Mouse (Mus musculus): ENCODE data around the gene Psma1.

The Psma1 gene

GRCm38 (mm10) chr7:114276005-114276752, at the start of gene Psma1:
Psma1 (minus strand) TSS chr7:114276118.
- DNase-seq (ENCODE audit: low spot score): peak; percentile 93

- DNase-seq (ENCODE audit: low spot score): no peak
Measured at GRCm38 (mm10) chr7:114323527-114323926, 47.6 kb upstream of the Psma1 start.

DNA sequence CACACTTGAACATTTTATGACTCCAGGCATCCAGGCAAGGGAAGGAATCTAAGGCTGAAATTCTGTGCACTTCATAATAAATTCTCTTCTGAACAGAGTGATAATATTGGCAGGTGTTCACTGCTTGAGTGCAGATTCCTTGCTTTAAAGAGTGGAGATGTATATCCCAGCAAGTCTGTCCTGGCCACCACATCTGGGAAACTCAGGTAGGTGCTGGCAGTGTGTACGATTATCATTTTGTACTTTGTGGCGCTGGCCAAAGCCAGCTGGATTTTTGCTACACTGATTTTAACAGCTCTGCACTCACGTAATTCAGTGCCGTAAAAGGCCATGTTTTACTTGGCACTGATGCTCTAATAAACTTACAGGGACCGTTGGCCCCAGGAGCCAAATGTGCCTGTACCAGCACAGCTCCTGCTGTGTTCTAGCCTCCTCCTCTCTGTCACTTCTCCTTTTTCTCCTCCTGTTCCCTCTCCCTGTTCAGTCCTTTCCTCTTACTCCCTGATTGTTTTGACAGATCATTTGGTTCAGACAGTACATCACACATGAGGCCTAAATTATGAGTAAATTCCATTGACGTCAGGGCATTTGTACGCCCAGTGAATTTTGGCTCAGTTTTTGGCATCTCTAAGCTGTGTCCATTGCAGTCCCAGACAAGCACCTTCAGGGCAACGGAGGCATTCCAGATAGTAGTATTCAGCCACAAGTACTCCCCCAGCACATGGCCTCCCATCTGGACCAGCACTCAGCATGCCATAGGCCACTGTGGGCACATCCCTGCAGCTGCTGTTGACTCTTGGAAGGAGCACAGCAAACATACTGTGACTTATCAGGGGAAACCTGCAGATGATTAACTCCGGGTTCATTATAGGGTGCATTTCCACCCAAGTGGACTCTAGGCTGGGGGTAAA, 46.9 kb upstream of the Psma1 start:
- DNase-seq (ENCODE audit: low spot score): peak; percentile 12

- DNase-seq (ENCODE audit: low spot score): no peak
Measured at GRCm38 (mm10) chr7:114321694-114322372, 45.9 kb upstream of the Psma1 start.

- DNase-seq (ENCODE audit: low spot score): no peak
Measured at GRCm38 (mm10) chr7:114317896-114318295, 42.0 kb upstream of the Psma1 start.

GRCm38 (mm10) chr7:114317389-114317792, 41.5 kb upstream of the Psma1 start:
- peak; percentile 15 for DNase-seq (ENCODE audit: low spot score)

DNA sequence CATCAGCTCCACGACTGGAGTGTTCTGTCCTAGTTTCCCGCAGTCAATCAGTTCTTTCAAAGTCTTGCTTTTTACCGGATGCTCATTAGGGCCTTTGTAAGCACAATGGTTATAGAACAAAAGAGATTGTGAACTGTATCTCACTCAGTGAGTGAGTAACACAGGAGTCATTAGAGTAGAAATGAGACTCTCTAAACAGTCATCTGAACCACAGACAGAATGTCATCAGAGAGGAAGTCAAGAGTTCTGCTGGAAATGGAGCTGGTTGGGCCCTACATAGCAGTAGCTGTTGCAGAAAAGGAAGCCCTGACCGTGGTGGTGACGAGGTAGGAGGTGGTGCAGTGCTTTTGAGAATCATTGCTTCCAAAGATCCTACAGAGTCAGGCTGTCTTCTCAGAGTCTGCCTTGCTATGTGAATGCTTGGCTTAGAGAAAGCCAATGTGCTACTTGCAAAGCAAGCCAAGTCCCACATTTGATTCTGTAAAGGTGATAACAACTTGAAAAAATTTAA, 40.5 kb upstream of the Psma1 start:
- DNase-seq (ENCODE audit: low spot score): no peak

DNA sequence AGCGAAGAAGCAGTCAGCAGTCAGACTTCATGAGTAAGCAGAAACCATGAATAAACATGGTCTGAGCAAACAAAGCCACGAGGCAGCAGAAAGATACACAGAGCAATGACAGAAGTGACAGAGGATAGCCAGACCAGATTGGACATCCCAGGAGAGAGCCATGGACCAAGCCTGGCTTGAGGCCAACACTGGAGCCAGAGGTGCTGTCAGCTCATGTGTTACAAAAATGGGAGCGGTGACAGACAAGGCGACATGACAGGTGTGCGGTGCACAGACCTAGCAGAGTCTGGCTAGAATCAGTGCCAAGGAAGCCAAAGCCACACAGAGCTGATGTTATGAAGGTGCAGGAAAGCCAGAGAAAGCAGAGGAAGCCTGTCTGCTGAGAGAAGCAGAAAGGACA, 35.3 kb upstream of the Psma1 start:
- peak; percentile 32 for DNase-seq (ENCODE audit: low spot score)

GRCm38 (mm10) chr7:114309020-114309419, 33.1 kb upstream of the Psma1 start:
- DNase-seq (ENCODE audit: low spot score): no peak

DNA sequence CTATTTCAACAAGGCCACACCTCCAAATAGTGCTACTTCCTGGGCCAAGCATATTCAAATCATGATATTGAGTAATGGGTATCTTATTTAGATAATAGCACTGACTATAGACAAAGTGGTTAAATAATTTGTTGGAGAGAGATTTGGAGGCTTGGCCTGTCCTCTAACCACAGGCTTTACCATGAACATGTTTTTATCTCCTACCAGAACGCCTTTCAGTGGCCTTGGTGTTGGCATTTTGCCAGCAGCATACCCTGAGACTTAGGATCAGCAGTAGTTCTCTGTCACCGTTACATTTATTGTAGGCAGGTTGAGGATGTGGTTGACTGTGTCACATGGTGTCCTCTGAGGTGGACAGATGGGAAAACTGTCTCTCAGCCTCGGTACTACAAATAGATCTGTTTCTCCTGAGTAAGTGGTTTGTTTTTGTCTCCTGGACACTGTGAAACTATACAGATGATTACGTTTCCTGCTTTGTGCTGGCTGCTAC, 25.4 kb upstream of the Psma1 start:
- no peak for DNase-seq (ENCODE audit: low spot score)

DNA sequence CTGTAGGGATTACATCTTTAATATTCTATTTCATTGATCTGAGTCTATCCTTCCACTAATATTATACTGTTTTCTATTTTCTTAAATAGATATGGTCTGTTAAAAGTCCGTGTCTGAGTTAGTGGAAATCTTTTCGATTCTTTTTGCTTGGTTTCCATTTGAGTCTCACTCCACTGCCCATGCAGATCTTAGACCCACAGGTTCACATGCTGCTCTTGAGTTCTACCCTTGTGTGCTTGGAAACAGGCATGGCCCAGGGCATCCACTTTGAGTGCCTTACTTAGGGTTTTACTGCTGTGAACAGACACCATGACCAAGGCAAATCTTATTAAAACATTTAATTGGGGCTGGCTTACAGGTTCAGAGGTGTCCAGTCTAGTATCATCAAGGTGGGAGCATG, 24.9 kb upstream of the Psma1 start:
- no peak for DNase-seq (ENCODE audit: low spot score)

DNA sequence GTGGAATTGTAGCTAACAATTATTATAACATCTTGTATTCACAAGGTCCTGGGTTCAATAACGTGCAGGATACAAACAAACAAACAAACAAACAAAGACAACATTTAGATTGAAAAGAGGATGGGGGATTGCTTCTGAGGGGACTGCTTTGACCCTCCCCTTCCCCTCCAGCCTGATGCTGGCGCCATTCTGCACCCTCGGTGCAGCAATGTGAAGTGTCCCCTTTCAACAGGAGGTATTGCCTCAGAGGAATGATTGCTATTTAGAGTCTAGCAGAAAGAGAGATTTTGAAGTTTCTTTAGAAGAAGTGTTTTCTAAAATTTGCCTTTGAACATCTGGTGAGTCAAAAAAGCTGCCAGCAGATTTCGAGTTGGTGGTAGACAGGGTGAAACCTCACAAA, 23.3 kb upstream of the Psma1 start:
- no peak for DNase-seq (ENCODE audit: low spot score)

GRCm38 (mm10) chr7:114294698-114295097, 18.8 kb upstream of the Psma1 start:
- no peak for DNase-seq (ENCODE audit: low spot score)

DNA sequence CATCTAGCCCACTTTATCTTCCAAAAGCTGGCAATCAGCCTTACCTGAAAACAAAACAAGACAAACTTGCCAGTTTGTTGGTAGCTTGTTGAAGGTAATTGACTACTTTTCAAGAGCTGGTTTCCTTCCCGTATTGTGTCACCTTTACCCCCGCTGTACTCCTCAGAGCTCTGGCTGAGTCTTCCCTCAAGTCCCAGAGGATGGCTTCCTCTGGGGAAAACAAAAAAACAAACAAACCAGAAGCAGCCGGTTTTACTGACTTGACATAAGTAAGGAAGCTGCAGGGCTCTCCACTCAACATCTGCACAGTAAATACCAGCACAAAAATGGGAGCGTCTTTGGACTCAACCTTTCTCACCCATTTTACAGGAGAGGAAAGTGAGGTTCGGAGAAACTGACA, 18.0 kb upstream of the Psma1 start:
- DNase-seq (ENCODE audit: low spot score): no peak

DNA sequence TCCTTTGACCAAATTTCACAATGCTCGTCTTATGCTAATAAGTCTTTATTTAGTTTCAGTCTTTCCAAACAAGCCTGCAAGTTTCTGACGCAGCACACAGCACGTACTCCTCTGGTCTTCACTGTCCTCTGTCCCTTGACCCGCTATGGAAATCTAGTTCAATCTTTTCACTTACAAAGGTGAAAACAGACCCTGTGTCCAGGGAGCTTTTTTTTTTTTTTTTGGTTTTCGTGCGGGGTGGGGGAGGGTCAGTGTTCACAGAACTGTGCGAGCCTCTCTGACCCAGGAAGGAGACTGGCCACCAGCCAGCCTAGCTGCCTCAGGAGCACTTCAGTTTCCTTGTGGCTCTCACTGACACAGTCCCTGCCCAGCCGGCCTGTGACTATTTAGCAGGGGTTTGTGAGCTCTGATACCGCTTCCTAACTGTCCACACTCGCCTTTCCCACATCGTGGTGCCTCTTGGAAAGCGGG, 16.6 kb upstream of the Psma1 start:
- DNase-seq (ENCODE audit: low spot score): peak; percentile 65

DNA sequence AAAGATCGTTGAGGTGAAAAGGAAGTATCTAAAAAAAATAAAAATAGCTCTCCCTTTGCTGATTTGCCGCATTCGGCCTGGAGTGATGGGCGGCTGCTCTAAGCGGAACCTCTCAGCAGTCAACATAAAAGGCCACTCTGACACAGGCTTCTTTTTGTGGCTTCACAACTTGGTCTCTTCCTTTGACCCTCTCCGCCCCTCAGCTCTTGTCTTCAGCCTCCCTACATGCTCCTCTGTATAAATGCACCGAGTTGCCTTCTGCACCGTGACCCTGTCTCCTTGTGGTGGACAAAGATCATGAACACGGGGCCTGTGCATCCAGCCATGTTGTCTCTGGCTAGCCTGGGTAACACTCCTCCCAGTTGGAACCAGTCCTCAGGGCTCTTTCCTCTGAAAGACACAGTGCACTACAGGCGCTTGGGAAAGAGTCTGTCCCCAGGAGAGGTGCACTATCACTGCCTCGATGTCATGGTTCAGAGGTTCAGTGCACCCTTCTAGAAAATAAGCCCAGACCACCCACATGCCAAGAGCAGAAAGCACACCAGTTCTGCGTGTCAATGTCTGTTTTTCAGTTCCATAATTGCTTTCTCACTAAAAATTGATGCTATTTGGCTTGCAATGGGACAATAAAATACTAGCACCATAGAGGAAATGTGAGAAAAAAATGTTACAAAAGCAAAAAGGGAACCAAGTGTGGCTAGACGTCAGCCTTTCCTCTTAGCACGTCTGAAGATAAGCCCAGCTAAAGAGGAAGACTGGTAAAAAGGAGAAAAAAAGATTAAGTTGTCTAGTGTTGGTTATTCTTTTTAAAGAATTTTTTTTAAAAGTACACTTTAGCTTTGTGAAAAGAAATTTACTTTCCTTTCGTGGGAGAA, 15.8 kb upstream of the Psma1 start:
- no peak for DNase-seq (ENCODE audit: low spot score)

DNA sequence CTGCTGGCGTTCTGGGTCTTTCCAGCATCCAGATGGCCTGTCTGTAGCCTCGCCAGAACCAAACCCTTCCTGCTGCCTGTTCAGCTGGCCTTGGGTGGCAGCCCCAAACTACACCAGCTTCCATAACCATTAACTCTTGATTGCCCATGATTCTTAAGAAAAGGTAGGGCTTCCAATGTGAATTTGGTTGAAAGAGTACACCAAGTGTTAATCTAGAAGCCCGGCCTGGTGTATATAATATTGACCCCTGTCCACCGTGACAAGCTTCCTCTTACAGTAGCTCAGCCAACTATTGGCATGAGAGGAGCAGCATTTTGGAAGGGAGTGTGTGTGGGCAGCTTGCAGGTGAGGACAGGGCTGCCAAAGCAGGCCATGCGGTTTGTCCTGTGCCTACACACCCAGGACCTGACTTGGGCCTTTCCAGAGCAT, 14.2 kb upstream of the Psma1 start:
- DNase-seq (ENCODE audit: low spot score): no peak

GRCm38 (mm10) chr7:114284296-114284910, 8.5 kb upstream of the Psma1 start:
- DNase-seq (ENCODE audit: low spot score): no peak

DNA sequence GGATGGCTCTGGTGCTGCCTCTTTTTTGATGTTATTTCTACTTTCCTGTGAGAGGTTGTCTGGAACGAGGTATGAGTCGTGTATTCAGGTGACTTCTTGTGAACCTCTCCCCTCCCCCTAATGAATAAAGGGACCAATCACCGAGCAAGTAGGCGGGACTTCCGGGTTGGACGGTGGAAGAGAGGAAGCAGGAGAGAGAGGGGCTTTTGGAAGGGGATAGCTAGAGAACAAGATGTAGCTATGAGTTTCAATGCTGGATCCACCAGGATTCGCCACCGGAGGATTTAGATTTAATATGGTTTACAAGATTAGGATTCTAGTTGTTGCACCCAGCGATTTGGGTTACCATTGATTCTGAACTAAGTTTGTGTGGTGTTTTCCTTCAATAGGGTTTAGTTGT, 7.1 kb upstream of the Psma1 start:
- DNase-seq (ENCODE audit: low spot score): no peak

DNA sequence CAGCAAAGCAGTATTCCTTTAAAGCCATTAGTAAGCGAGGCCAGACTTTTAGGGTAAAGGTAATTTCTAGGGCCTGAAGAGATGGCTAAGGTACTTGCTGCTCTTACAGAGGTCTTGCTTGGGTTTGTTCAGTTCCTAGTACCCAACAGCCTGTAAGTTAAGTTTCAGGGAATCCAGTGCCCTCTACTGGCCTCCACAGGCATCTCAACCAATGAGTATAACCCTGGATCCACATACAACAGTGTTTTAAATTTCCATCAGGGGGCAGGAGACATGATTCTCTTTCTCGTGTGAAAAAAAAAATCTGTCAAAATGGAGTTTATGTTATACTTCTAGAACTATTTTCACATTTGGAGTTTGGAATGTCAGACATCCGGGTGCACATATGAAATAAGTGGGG, 5.8 kb upstream of the Psma1 start:
- no peak for DNase-seq (ENCODE audit: low spot score)
